Mouse (Mus musculus): ENCODE measurements around the gene Btg3.

DNA sequence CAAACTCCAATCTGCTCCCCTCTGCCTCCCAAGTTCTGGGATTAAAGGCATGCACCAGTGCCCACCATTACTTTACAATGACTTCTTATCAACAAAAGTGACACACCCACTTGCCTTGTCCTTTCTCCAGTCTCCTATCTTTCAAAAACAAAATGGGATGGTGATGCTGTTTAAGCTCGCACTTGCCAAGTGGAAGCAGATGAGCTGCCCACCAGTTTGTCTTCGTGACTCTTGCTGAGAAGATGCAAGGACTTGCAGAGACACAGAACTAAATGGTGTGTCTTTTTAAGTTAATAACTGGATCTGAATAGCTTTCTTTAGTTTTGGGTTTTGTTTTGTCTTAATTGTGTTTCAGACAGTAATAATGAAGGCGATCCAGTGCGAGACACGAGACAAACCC lies 34.2 kb downstream of the Btg3 start:
- TF ChIP-seq POLR2A (IDR thresholded peaks at IDR 0.05; ENCODE audit: insufficient read length, low read depth) (no peak), SRF (IDR thresholded peaks at IDR 0.05; ENCODE audit: control insufficient read depth, insufficient read length, low read depth) (no peak), USF1 (IDR thresholded peaks at IDR 0.05; ENCODE audit: low read depth) (no peak), E2F4 (IDR thresholded peaks at IDR 0.05; ENCODE audit: insufficient read depth) (no peak), POLR2AphosphoS2 (IDR thresholded peaks at IDR 0.05; ENCODE audit: insufficient read length, low read depth) (no peak), MAX (IDR thresholded peaks at IDR 0.05; ENCODE audit: low read depth) (no peak), CEBPB (IDR thresholded peaks at IDR 0.05; ENCODE audit: insufficient read depth, poor library complexity, severe bottlenecking) (no peak), REST (IDR thresholded peaks at IDR 0.05; ENCODE audit: insufficient read depth, insufficient read length) (no peak)
